Mouse (Mus musculus): Measurements from ENCODE around the gene Mrgprf. TPM values are rescaled to one million over a fixed set of nuclear protein-coding genes. Genes with fewer than 3 reads are reported as not detected.

Gene Mrgprf
- not detected in 2 replicates for total RNA-seq (2014; rRNA removed)
- polyA plus RNA-seq (2012; rRNA removed): 0.48 and 0.66 TPM in 2 replicates

- DNase-seq (ENCODE audit: extremely low read depth, low read depth, low spot score): peak; percentile 15
- WGBS: 42% methylated on average over 13 of the region's 13 CpGs
- TF ChIP-seq CTCF (IDR thresholded peaks at IDR 0.05; ENCODE audit: low read depth, low read length) (no peak), POLR2A (IDR thresholded peaks at IDR 0.05; ENCODE audit: extremely low read depth, insufficient read depth, low read length) (no peak)
Measured at GRCm38 (mm10) chr7:145300321-145301007, at the start of gene Mrgprf. Mrgprf (plus strand) TSS chr7:145300828.

GRCm38 (mm10) chr7:145252715-145253476, 47.7 kb upstream of the Mrgprf start:
- Histone ChIP-seq H3K79me2 (ENCODE audit: control insufficient read depth, insufficient read depth, low read length) (no peaks in the 10 kb centered on the region), H3K9ac (ENCODE audit: low read depth, low read length) (no peak overlapping the region), H3K27me3 (ENCODE audit: control insufficient read depth, insufficient read depth, low read length) (no peaks in the 10 kb centered on the region), H3K36me3 (ENCODE audit: control insufficient read depth, insufficient read depth, low read length) (no peaks in the 10 kb centered on the region), H3K4me3 (ENCODE audit: insufficient read depth, low read depth, low read length) (no peak overlapping the region), H3K4me1 (ENCODE audit: control insufficient read depth, insufficient read depth, low read length) (no peaks in the 10 kb centered on the region), H3K27ac (replicated peaks; ENCODE audit: insufficient read depth, low read depth, low read length) (no peak overlapping the region)
- 32% methylated on average over 8 of the region's 8 CpGs for WGBS
- DNase-seq (ENCODE audit: extremely low read depth, low read depth, low spot score): peak; percentile 29
- no peak for TF ChIP-seq POLR2A (IDR thresholded peaks at IDR 0.05; ENCODE audit: extremely low read depth, insufficient read depth, low read length)
- peak; percentile 93 for TF ChIP-seq CTCF (IDR thresholded peaks at IDR 0.05; ENCODE audit: low read depth, low read length)

More at GRCm38 (mm10) chr7:145300321-145301007, at the start of gene Mrgprf:
- Histone ChIP-seq H3K9ac (ENCODE audit: low read depth, low read length) (no peak within 1 kb of the TSS), H3K4me3 (ENCODE audit: insufficient read depth, low read depth, low read length) (peak within 1 kb of the TSS; percentile 13; the same call in 1 of the 2 replicates), H3K27me3 (ENCODE audit: control insufficient read depth, insufficient read depth, low read length) (no peaks in the 10 kb centered on the region), H3K36me3 (ENCODE audit: control insufficient read depth, insufficient read depth, low read length) (no peaks in the 10 kb centered on the region), H3K79me2 (ENCODE audit: control insufficient read depth, insufficient read depth, low read length) (no peaks in the 10 kb centered on the region), H3K4me1 (ENCODE audit: control insufficient read depth, insufficient read depth, low read length) (no peaks in the 10 kb centered on the region), H3K27ac (replicated peaks; ENCODE audit: insufficient read depth, low read depth, low read length) (no peak within 1 kb of the TSS; the same call in 1 of the 2 replicates)

GRCm38 (mm10) chr7:145253986-145254630, 46.5 kb upstream of the Mrgprf start:
- no peak for DNase-seq (ENCODE audit: extremely low read depth, low read depth, low spot score)
- Histone ChIP-seq H3K4me1 (ENCODE audit: control insufficient read depth, insufficient read depth, low read length) (no peaks in the 10 kb centered on the region), H3K79me2 (ENCODE audit: control insufficient read depth, insufficient read depth, low read length) (no peaks in the 10 kb centered on the region), H3K4me3 (ENCODE audit: insufficient read depth, low read depth, low read length) (no peak overlapping the region), H3K27ac (replicated peaks; ENCODE audit: insufficient read depth, low read depth, low read length) (no peak overlapping the region), H3K27me3 (ENCODE audit: control insufficient read depth, insufficient read depth, low read length) (no peaks in the 10 kb centered on the region), H3K36me3 (ENCODE audit: control insufficient read depth, insufficient read depth, low read length) (no peaks in the 10 kb centered on the region), H3K9ac (ENCODE audit: low read depth, low read length) (no peak overlapping the region)
- WGBS: 75% methylated on average over 3 of the region's 3 CpGs
- TF ChIP-seq POLR2A (IDR thresholded peaks at IDR 0.05; ENCODE audit: extremely low read depth, insufficient read depth, low read length) (no peak), CTCF (IDR thresholded peaks at IDR 0.05; ENCODE audit: low read depth, low read length) (no peak)

GRCm38 (mm10) chr7:145256092-145256491, 44.5 kb upstream of the Mrgprf start:
- TF ChIP-seq POLR2A (IDR thresholded peaks at IDR 0.05; ENCODE audit: extremely low read depth, insufficient read depth, low read length): no peak
- TF ChIP-seq CTCF (IDR thresholded peaks at IDR 0.05; ENCODE audit: low read depth, low read length): no peak
- WGBS: 100% methylated on average over 1 of the region's 1 CpGs
- Histone ChIP-seq H3K79me2 (ENCODE audit: control insufficient read depth, insufficient read depth, low read length) (no peaks in the 10 kb centered on the region), H3K27ac (replicated peaks; ENCODE audit: insufficient read depth, low read depth, low read length) (no peak overlapping the region), H3K36me3 (ENCODE audit: control insufficient read depth, insufficient read depth, low read length) (no peaks in the 10 kb centered on the region), H3K4me3 (ENCODE audit: insufficient read depth, low read depth, low read length) (no peak overlapping the region), H3K27me3 (ENCODE audit: control insufficient read depth, insufficient read depth, low read length) (no peaks in the 10 kb centered on the region), H3K9ac (ENCODE audit: low read depth, low read length) (no peak overlapping the region), H3K4me1 (ENCODE audit: control insufficient read depth, insufficient read depth, low read length) (no peaks in the 10 kb centered on the region)
- no peak for DNase-seq (ENCODE audit: extremely low read depth, low read depth, low spot score)

GRCm38 (mm10) chr7:145264202-145264601, 36.4 kb upstream of the Mrgprf start:
- Histone ChIP-seq H3K27ac (replicated peaks; ENCODE audit: insufficient read depth, low read depth, low read length) (no peak overlapping the region), H3K79me2 (ENCODE audit: control insufficient read depth, insufficient read depth, low read length) (no peaks in the 10 kb centered on the region), H3K4me3 (ENCODE audit: insufficient read depth, low read depth, low read length) (no peak overlapping the region), H3K36me3 (ENCODE audit: control insufficient read depth, insufficient read depth, low read length) (no peaks in the 10 kb centered on the region; the same call in 1 of the 2 replicates), H3K27me3 (ENCODE audit: control insufficient read depth, insufficient read depth, low read length) (no peaks in the 10 kb centered on the region), H3K9ac (ENCODE audit: low read depth, low read length) (no peak overlapping the region), H3K4me1 (ENCODE audit: control insufficient read depth, insufficient read depth, low read length) (no peaks in the 10 kb centered on the region)
- DNase-seq (ENCODE audit: extremely low read depth, low read depth, low spot score): no peak
- no peak for TF ChIP-seq CTCF (IDR thresholded peaks at IDR 0.05; ENCODE audit: low read depth, low read length)
- no peak for TF ChIP-seq POLR2A (IDR thresholded peaks at IDR 0.05; ENCODE audit: extremely low read depth, insufficient read depth, low read length)
- 80% methylated on average over 9 of the region's 9 CpGs for WGBS
